Mouse (Mus musculus) thymus, postnatal 14 days (tissue): ENCODE data around the gene Zfp352.
"Not testable (repeated sequence)": the region's sequence is repeated elsewhere in the genome, so short reads cannot be mapped to it uniquely, and the experiment has no call there.

Experiments
- DNase-seq: peaks from one replicate; pipeline ENCODE4 v3.0.0; 2021

Zfp352 gene

DNA sequence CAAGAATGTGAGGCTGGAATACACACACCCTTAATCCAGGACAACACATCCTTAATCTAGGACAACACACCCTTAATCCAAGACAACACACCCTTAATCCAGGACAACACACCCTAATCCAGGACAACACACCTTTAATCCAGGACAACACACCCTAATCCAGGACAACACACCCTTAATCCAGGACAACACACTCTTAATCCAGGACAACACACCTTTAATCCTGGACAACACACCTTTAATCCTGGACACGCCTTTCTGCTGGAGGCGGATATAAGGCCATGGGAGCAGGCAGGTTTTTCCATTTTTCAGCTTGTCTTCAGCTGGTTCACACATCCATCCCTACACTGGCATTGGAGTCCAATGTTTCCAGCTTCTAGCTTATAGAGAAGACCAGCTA, at the start of gene Zfp352:
Gene Zfp352 (plus strand): TSS at position 301 of the 400 bp plus-strand sequence.
- no peak for DNase-seq

DNA sequence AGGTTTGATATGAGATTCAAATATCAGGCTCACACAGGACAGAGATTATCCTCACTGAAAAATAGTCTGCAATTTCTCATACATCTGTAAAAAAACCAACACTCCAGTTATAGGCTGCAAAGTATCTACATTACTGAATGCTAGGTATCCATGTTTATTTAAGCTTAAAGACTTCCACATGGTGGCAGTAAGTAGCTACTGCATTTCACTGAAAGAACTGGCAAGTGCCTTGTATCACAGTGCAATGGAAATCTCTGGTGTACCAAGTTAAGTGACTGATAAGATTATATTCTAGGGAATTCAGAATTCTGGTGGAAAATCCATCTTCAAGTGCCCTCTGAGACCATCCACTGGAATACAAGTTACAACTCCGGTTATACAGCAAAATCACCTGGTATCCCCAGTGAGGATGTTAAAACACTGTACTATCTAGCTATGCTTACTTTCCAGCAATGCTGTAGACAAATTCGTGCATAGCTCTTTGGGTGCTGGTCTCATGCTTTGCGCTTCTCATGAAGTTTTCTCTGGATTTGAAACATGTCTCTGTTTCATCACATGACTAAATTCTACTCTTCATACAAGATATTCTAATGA, 47.6 kb upstream of the Zfp352 start:
- no peak for DNase-seq

DNA sequence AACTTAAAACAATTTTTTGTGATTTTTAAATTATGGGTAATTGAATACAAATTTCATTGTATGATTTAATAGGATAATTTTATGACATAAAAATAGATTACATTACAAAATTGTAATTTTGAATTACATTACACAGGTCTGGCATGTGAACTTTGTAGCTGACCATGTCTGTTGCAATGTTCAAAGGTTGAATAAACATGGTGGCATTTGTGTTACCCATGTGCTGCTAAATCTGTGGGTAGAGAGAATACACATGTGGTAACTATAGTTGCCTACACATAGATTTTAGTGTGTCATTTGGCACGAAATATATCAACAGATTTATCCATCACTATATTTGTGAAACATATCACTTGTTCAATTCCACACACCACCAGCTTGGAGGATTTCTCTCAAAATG, 44.6 kb upstream of the Zfp352 start:
- no peak for DNase-seq

DNA sequence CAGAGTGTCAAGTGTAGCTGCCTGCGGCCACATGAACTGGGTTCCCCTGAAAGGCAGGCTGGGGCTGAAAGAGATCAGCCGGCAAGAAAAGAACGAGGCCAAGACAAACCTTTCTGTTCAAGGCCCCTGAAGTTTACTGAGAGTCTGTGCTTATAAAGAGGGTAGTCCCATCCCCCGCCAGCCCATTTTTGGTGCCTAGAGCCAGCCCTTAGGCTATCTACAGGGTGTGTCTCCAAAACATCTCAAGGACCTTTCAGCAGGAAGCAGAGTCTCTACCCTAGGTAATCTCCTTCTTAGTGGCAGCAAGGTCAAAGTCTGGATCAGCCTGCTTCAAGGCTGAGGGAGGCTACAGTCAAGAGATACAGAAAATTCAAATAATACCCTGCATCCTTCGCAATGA, 15.2 kb upstream of the Zfp352 start:
- DNase-seq = no peak

DNA sequence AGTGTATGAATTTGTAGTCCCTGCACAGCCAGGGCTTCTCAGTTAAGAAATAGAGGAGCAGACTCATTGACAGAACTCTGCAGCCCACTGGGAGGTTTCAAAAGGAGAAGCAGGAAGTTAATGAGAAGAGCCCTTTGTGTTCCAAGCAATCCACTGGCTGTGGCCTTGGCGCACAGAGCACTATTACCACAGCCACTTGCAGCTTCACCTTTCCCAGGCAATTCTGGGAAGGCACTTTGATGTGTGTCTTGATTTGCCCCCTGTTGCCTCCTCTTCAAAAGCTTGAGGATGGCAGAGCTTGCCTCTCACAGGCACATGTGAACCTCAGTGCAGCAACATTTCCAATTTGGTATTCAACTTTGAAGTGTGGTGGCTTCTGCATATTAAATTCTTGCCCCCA, 7.1 kb upstream of the Zfp352 start:
- no peak for DNase-seq

DNA sequence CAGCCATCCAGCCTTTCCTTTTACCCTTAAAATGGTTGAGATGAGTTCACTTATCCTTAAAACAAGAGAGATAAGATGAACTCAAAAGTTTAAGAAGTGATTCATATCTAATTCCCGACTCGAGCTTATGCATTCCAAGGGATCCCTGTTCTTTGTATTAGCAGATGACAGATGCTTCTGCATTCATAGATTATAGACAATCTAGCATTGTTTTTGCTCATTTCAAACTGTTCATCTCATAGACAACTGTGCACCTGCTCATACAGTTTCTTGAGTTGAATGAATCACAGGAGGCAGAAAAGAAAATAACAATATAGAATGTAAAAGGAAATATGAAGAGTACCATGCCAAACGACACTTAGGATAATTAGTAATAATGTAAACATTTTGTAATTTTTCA, 6.5 kb upstream of the Zfp352 start:
- no peak for DNase-seq

DNA sequence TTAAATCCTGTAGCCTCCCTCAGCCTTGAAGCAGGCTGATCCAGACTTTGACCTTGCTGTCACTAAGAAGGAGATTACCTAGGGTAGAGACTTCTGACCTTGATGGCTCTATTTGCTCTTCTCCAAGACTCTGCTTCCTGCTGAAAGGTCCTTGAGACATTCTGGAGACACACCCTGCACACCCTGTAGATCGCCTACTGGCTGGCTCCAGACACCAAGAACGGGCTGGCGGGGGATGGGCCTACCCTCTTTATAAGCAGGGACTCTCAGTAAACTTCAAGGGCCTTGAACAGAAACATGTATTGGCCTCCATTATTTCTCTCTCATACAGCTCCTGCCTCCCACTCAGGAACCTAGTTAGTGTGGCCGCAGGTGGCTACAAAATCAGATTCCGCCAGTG, 17.0 kb downstream of the Zfp352 start:
- DNase-seq = not testable (repeated sequence)

DNA sequence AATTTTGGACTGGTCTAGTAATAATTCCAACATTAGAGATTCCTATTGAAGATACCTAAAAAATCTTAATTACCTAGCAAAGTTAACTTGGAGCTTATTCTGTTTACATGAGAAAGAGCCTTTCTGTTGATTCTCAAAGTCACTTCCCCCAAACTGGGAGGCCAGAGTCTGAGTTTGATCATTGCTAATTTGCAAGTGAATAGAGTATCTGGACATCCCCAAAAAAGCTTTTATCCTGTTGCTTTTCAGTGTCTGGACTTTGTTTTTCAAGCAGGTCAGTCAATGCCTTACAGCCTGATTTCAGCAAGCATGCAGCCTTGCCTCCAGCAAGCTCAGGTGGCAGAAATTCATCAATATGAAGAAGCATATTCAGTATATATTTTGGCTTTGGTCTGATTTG, 51.2 kb downstream of the Zfp352 start:
- no peak for DNase-seq
